Mouse (Mus musculus) lung, embryonic 14.5 days (tissue): ENCODE results near the gene 4930578G10Rik. TPM values are rescaled to one million over a fixed set of nuclear protein-coding genes. Genes with fewer than 3 reads are reported as not detected.

Source experiments
- ATAC-seq: fragments of 200-750 bp; cut with Nextera tagmentation; 2 replicates; pipeline ENCODE4 v1.8.0; 2017; ENCODE audit warnings: mild to moderate bottlenecking, moderate TSS enrichment, moderate library complexity; ENCODE audit not compliant: insufficient read depth
- DNase-seq: peaks from one replicate; pipeline ENCODE4 v3.0.0-alpha.2; 2015
- H3K27ac ChIP-seq: fragments of 300-500 bp; sonication (generic); 2 replicates; pipeline ENCODE4 v1.5.1; 2014; ENCODE audit warnings: low read depth, mild to moderate bottlenecking, moderate library complexity
- H3K27me3 ChIP-seq: fragments of 300-500 bp; sonication (generic); 2 replicates; pipeline ENCODE4 v1.6.1; 2014; ENCODE audit warnings: low read length, control low read depth; ENCODE audit not compliant: insufficient read depth
- H3K36me3 ChIP-seq: fragments of 300-500 bp; sonication (generic); 2 replicates; pipeline ENCODE4 v1.6.1; 2014; ENCODE audit warnings: control low read depth; ENCODE audit not compliant: insufficient read depth
- H3K4me1 ChIP-seq: fragments of 300-500 bp; sonication (generic); 2 replicates; pipeline ENCODE4 v1.6.1; 2014; ENCODE audit warnings: antibody characterized with exemption, control low read depth; ENCODE audit not compliant: insufficient read depth
- H3K4me2 ChIP-seq: fragments of 300-500 bp; sonication (generic); 2 replicates; pipeline ENCODE4 v1.6.1; 2014; ENCODE audit warnings: mild to moderate bottlenecking
- H3K4me3 ChIP-seq: fragments of 300-500 bp; sonication (generic); 2 replicates; pipeline ENCODE4 v1.5.1; 2014; ENCODE audit warnings: low read depth, low read length
- H3K9ac ChIP-seq: fragments of 300-500 bp; sonication (generic); 2 replicates; pipeline ENCODE4 v1.6.1; 2014
- H3K9me3 ChIP-seq: fragments of 300-500 bp; sonication (generic); 2 replicates; pipeline ENCODE4 v1.6.1; 2016; ENCODE audit warnings: low read depth, low read length, control low read depth
- CTCF ChIP-seq: IDR thresholded peaks from 2 replicates; pipeline ENCODE4 v1.5.1; 2016; ENCODE audit warnings: antibody characterized with exemption, low read depth
- WGBS: fragments of 180-500 bp; shearing (Covaris S2); extraction: QIAGEN DNeasy Blood & Tissue Kit; methylation state at CpG from one replicate; pipeline ENCODE4 v1.1.7; 2014; 5-methylcytosine and 5-hydroxymethylcytosine counted together
- polyA plus RNA-seq: library from polyadenylated mRNA; unstranded; fragments of >200 nt; fragmentation: Nextera tagmentation; extraction: Ambion mirVana; gene quantifications from 2 replicates; pipeline ENCODE4 v1.2.1, GENCODE M21; 2014

4930578G10Rik gene
- polyA plus RNA-seq, 1 experiment from 2014 or later = not detected

GRCm38 (mm10) chr4:42868193-42868592, 132.8 kb downstream of the 4930578G10Rik start:
- H3K27me3 ChIP-seq = no peaks in the 10 kb centered on the region
- H3K9me3 ChIP-seq = no peaks in the 10 kb centered on the region
- TF ChIP-seq CTCF = no peak
- no peak overlapping the region for H3K4me3 ChIP-seq
- 81% methylated on average over 5 of the region's 5 CpGs for WGBS
- H3K36me3 ChIP-seq = no peaks in the 10 kb centered on the region
- no peak overlapping the region for H3K9ac ChIP-seq
- H3K4me1 ChIP-seq = no peaks in the 10 kb centered on the region
- H3K4me2 ChIP-seq = no peak overlapping the region
- H3K27ac ChIP-seq = no peak overlapping the region
- ATAC-seq (no peak), DNase-seq (no peak)

- Histone ChIP-seq H3K9me3 (no peaks in the 10 kb centered on the region), H3K27ac (no peak overlapping the region), H3K4me3 (no peak overlapping the region), H3K9ac (no peak overlapping the region), H3K27me3 (no peaks in the 10 kb centered on the region), H3K4me1 (no peaks in the 10 kb centered on the region), H3K4me2 (no peak overlapping the region), H3K36me3 (no peaks in the 10 kb centered on the region)
- TF ChIP-seq CTCF = peak; percentile 42
- ATAC-seq = no peak
- 74% methylated on average over 5 of the region's 5 CpGs for WGBS
- DNase-seq = no peak
Measured at GRCm38 (mm10) chr4:42870748-42871147, 135.4 kb downstream of the 4930578G10Rik start.

GRCm38 (mm10) chr4:42872151-42872550, 136.8 kb downstream of the 4930578G10Rik start:
- no peaks in the 10 kb centered on the region for H3K4me1 ChIP-seq
- WGBS = 89% methylated on average over 7 of the region's 7 CpGs
- H3K9ac ChIP-seq = no peak overlapping the region
- no peak overlapping the region for H3K27ac ChIP-seq
- TF ChIP-seq CTCF = no peak
- H3K4me3 ChIP-seq = no peak overlapping the region
- DNase-seq = no peak
- H3K9me3 ChIP-seq = no peaks in the 10 kb centered on the region
- H3K36me3 ChIP-seq = no peaks in the 10 kb centered on the region
- no peaks in the 10 kb centered on the region for H3K27me3 ChIP-seq
- ATAC-seq = no peak
- H3K4me2 ChIP-seq = no peak overlapping the region

- DNase-seq = no peak
- Histone ChIP-seq H3K4me2 (no peak overlapping the region), H3K9ac (no peak overlapping the region), H3K36me3 (no peaks in the 10 kb centered on the region), H3K4me1 (no peaks in the 10 kb centered on the region), H3K9me3 (no peaks in the 10 kb centered on the region), H3K27ac (no peak overlapping the region), H3K4me3 (no peak overlapping the region), H3K27me3 (no peaks in the 10 kb centered on the region)
- 59% methylated on average over 16 of the region's 16 CpGs for whole genome bisulfite sequencing
- TF ChIP-seq CTCF = no peak
- ATAC-seq = no peak
Measured at GRCm38 (mm10) chr4:42872746-42873435, 137.5 kb downstream of the 4930578G10Rik start.

- Histone ChIP-seq H3K9ac (no peak within 1 kb of the TSS), H3K27ac (no peak within 1 kb of the TSS), H3K36me3 (no peaks in the 10 kb centered on the region), H3K4me1 (no peaks in the 10 kb centered on the region), H3K4me2 (no peak within 1 kb of the TSS), H3K4me3 (no peak within 1 kb of the TSS), H3K9me3 (no peaks in the 10 kb centered on the region), H3K27me3 (no peaks in the 10 kb centered on the region)
- TF ChIP-seq CTCF = no peak
- ATAC-seq (no peak), DNase-seq (no peak)
- 78% methylated on average over 7 of the region's 7 CpGs for WGBS
Measured at GRCm38 (mm10) chr4:42874134-42874533, 138.8 kb downstream of the 4930578G10Rik start, which contains the start of gene Fam205c. Gene Fam205c (minus strand): TSS chr4:42874234.

- DNase-seq = peak; percentile 89
- H3K4me3 ChIP-seq = no peak overlapping the region
Measured at GRCm38 (mm10) chr4:42876586-42877291, 141.4 kb downstream of the 4930578G10Rik start.

GRCm38 (mm10) chr4:42877657-42878056, 142.3 kb downstream of the 4930578G10Rik start:
- H3K27ac ChIP-seq = no peak overlapping the region
- 77% methylated on average over 2 of the region's 2 CpGs for WGBS
- H3K27me3 ChIP-seq = no peaks in the 10 kb centered on the region
- no peaks in the 10 kb centered on the region for H3K4me1 ChIP-seq
- H3K4me2 ChIP-seq = no peak overlapping the region
- TF ChIP-seq CTCF = no peak
- ATAC-seq = no peak
- H3K4me3 ChIP-seq = no peak overlapping the region
- DNase-seq = no peak
- H3K9me3 ChIP-seq = no peaks in the 10 kb centered on the region
- no peak overlapping the region for H3K9ac ChIP-seq
- no peaks in the 10 kb centered on the region for H3K36me3 ChIP-seq

More at GRCm38 (mm10) chr4:42876586-42877291, 141.4 kb downstream of the 4930578G10Rik start:
- Histone ChIP-seq H3K4me2 (no peak overlapping the region), H3K27ac (no peak overlapping the region), H3K4me1 (no peaks in the 10 kb centered on the region), H3K36me3 (no peaks in the 10 kb centered on the region), H3K27me3 (no peaks in the 10 kb centered on the region), H3K9ac (no peak overlapping the region), H3K9me3 (no peaks in the 10 kb centered on the region)
- ATAC-seq = peak; percentile 79
- WGBS = 30% methylated on average over 5 of the region's 5 CpGs
- TF ChIP-seq CTCF = peak; percentile 73
